Mouse (Mus musculus) heart, embryonic 12.5 days (tissue): ENCODE data around the gene Samsn1. TPM values are rescaled to one million over a fixed set of nuclear protein-coding genes. Genes with fewer than 3 reads are reported as not detected.
A peak's percentile ranks its signal among the peaks of the same experiment; 100 is the strongest.

Experiments used
- ATAC-seq: fragments of 200-750 bp; cut with Nextera tagmentation; 2 replicates; pipeline ENCODE4 v1.8.0; 2017; ENCODE audit warnings: moderate TSS enrichment, moderate library complexity; ENCODE audit not compliant: insufficient number of reproducible peaks, low FRiP score
- H3K27ac ChIP-seq: fragments of 300-500 bp; sonication (generic); 2 replicates; pipeline ENCODE4 v1.5.1; 2016; ENCODE audit warnings: mild to moderate bottlenecking, moderate library complexity; ENCODE audit not compliant: poor library complexity, severe bottlenecking
- H3K27me3 ChIP-seq: fragments of 300-500 bp; sonication (generic); replicated peaks from 2 replicates; pipeline ENCODE4 v1.6.1; 2016; ENCODE audit warnings: mild to moderate bottlenecking, moderate library complexity
- H3K36me3 ChIP-seq: fragments of 300-500 bp; sonication (generic); 2 replicates; pipeline ENCODE4 v1.6.1; 2016; ENCODE audit warnings: mild to moderate bottlenecking, moderate library complexity
- H3K4me1 ChIP-seq: fragments of 300-500 bp; sonication (generic); replicated peaks from 2 replicates; pipeline ENCODE4 v1.6.1; 2016; ENCODE audit warnings: mild to moderate bottlenecking
- H3K4me2 ChIP-seq: fragments of 300-500 bp; sonication (generic); 2 replicates; pipeline ENCODE4 v1.6.1; 2016; ENCODE audit warnings: mild to moderate bottlenecking, moderate library complexity
- H3K4me3 ChIP-seq: fragments of 300-500 bp; sonication (generic); 2 replicates; pipeline ENCODE4 v1.5.1; 2016; ENCODE audit warnings: mild to moderate bottlenecking
- H3K9ac ChIP-seq: fragments of 300-500 bp; sonication (generic); 2 replicates; pipeline ENCODE4 v1.6.1; 2016; ENCODE audit warnings: mild to moderate bottlenecking, moderate library complexity
- H3K9me3 ChIP-seq: fragments of 300-500 bp; sonication (generic); replicated peaks from 2 replicates; pipeline ENCODE4 v1.6.1; 2016; ENCODE audit warnings: mild to moderate bottlenecking, moderate library complexity
- WGBS: fragments of 180-500 bp; shearing (Covaris S2); methylation state at CpG from one replicate; pipeline ENCODE4 v1.1.7; 2016; 5-methylcytosine and 5-hydroxymethylcytosine counted together
- polyA plus RNA-seq: library from polyadenylated mRNA; unstranded; fragments of >200 nt; fragmentation: Nextera tagmentation; extraction: Ambion mirVana; gene quantifications from 2 replicates; pipeline ENCODE4 v1.2.1, GENCODE M21; 2016

Gene Samsn1
- polyA plus RNA-seq, 1 experiment from 2014 or later, result 1.4 TPM

- H3K9me3 ChIP-seq, result no peaks in the 10 kb centered on the region
- no peak overlapping the region for H3K4me3 ChIP-seq
- 75% methylated on average over 4 of the region's 4 CpGs for WGBS
- no peak overlapping the region for H3K27ac ChIP-seq
- no peaks in the 10 kb centered on the region for H3K36me3 ChIP-seq
- H3K9ac ChIP-seq, result no peak overlapping the region
- H3K4me1 ChIP-seq, result no peaks in the 10 kb centered on the region
- H3K27me3 ChIP-seq, result no peaks in the 10 kb centered on the region
- no peak overlapping the region for H3K4me2 ChIP-seq
- no peak for ATAC-seq
These were observed 91.9 kb downstream of the Samsn1 start for GRCm38 (mm10) chr16:75930222-75930553.

- H3K9me3 ChIP-seq, result no peaks in the 10 kb centered on the region
- H3K4me1 ChIP-seq, result no peaks in the 10 kb centered on the region
- no peak for ATAC-seq
- no peak overlapping the region for H3K27ac ChIP-seq
- no peaks in the 10 kb centered on the region for H3K27me3 ChIP-seq
- no peaks in the 10 kb centered on the region for H3K36me3 ChIP-seq
- no peak overlapping the region for H3K4me2 ChIP-seq
- no peak overlapping the region for H3K4me3 ChIP-seq
- H3K9ac ChIP-seq, result no peak overlapping the region
- 84% methylated on average over 11 of the region's 11 CpGs for WGBS
These were observed 92.4 kb downstream of the Samsn1 start for GRCm38 (mm10) chr16:75929536-75930221.

GRCm38 (mm10) chr16:75926511-75926910 lies 95.6 kb downstream of the Samsn1 start:
- Histone ChIP-seq H3K36me3 (no peaks in the 10 kb centered on the region), H3K4me2 (no peak overlapping the region), H3K4me1 (no peaks in the 10 kb centered on the region), H3K4me3 (no peak overlapping the region), H3K9ac (no peak overlapping the region), H3K27ac (no peak overlapping the region), H3K9me3 (no peaks in the 10 kb centered on the region), H3K27me3 (no peaks in the 10 kb centered on the region)
- WGBS, result 71% methylated on average over 2 of the region's 2 CpGs
- no peak for ATAC-seq

GRCm38 (mm10) chr16:75920870-75921269 lies 101.2 kb downstream of the Samsn1 start:
- no peak overlapping the region for H3K9ac ChIP-seq
- no peak overlapping the region for H3K4me3 ChIP-seq
- no peak for ATAC-seq
- no peaks in the 10 kb centered on the region for H3K36me3 ChIP-seq
- no peak overlapping the region for H3K27ac ChIP-seq
- no peak overlapping the region for H3K4me2 ChIP-seq
- 80% methylated on average over 4 of the region's 4 CpGs for WGBS
- H3K27me3 ChIP-seq, result no peaks in the 10 kb centered on the region
- H3K9me3 ChIP-seq, result no peaks in the 10 kb centered on the region
- no peaks in the 10 kb centered on the region for H3K4me1 ChIP-seq

- Histone ChIP-seq H3K4me3 (no peak overlapping the region), H3K27me3 (no peaks in the 10 kb centered on the region), H3K4me2 (no peak overlapping the region), H3K9me3 (no peaks in the 10 kb centered on the region), H3K27ac (no peak overlapping the region), H3K9ac (no peak overlapping the region), H3K4me1 (no peaks in the 10 kb centered on the region), H3K36me3 (no peaks in the 10 kb centered on the region)
- no peak for ATAC-seq
- WGBS, result 75% methylated on average over 4 of the region's 4 CpGs
These were observed 102.8 kb downstream of the Samsn1 start for GRCm38 (mm10) chr16:75919298-75919697.

GRCm38 (mm10) chr16:75917712-75918111 lies 104.4 kb downstream of the Samsn1 start:
- Histone ChIP-seq H3K27ac (no peak overlapping the region), H3K36me3 (no peaks in the 10 kb centered on the region), H3K27me3 (no peaks in the 10 kb centered on the region), H3K9ac (no peak overlapping the region), H3K4me3 (no peak overlapping the region), H3K4me2 (no peak overlapping the region), H3K9me3 (no peaks in the 10 kb centered on the region), H3K4me1 (no peaks in the 10 kb centered on the region)
- ATAC-seq, result no peak
- WGBS, result 38% methylated on average over 5 of the region's 5 CpGs

- no peaks in the 10 kb centered on the region for H3K36me3 ChIP-seq
- no peak for ATAC-seq
- WGBS, result 82% methylated on average over 5 of the region's 5 CpGs
- no peak overlapping the region for H3K27ac ChIP-seq
- H3K27me3 ChIP-seq, result no peaks in the 10 kb centered on the region
- H3K9me3 ChIP-seq, result no peaks in the 10 kb centered on the region
- H3K4me1 ChIP-seq, result no peaks in the 10 kb centered on the region
- no peak overlapping the region for H3K4me2 ChIP-seq
- H3K4me3 ChIP-seq, result no peak overlapping the region
- H3K9ac ChIP-seq, result no peak overlapping the region
These were observed 110.0 kb downstream of the Samsn1 start for GRCm38 (mm10) chr16:75912051-75912450.

- no peaks in the 10 kb centered on the region for H3K4me1 ChIP-seq
- no peak overlapping the region; the same call in 1 of the 2 replicates for H3K4me2 ChIP-seq
- no peak overlapping the region for H3K27ac ChIP-seq
- H3K36me3 ChIP-seq, result no peaks in the 10 kb centered on the region
- no peak overlapping the region for H3K9ac ChIP-seq
- no peaks in the 10 kb centered on the region for H3K27me3 ChIP-seq
- H3K4me3 ChIP-seq, result no peak overlapping the region
- ATAC-seq, result 0 out of 2 replicates have a peak, but pooled peaks have one; percentile 64
- no peaks in the 10 kb centered on the region for H3K9me3 ChIP-seq
- 59% methylated on average over 8 of the region's 8 CpGs for WGBS
These were observed 113.2 kb downstream of the Samsn1 start for GRCm38 (mm10) chr16:75908635-75909494.

GRCm38 (mm10) chr16:75906790-75907189 lies 115.3 kb downstream of the Samsn1 start:
- Histone ChIP-seq H3K9me3 (no peaks in the 10 kb centered on the region), H3K9ac (no peak overlapping the region), H3K4me2 (no peak overlapping the region), H3K4me3 (no peak overlapping the region), H3K27me3 (no peaks in the 10 kb centered on the region), H3K36me3 (no peaks in the 10 kb centered on the region), H3K27ac (no peak overlapping the region), H3K4me1 (no peaks in the 10 kb centered on the region)
- WGBS, result 61% methylated on average over 2 of the region's 2 CpGs
- ATAC-seq, result no peak

- ATAC-seq, result no peak
- no peaks in the 10 kb centered on the region for H3K36me3 ChIP-seq
- no peak overlapping the region for H3K9ac ChIP-seq
- WGBS, result 89% methylated on average over 1 of the region's 1 CpGs
- no peak overlapping the region for H3K4me3 ChIP-seq
- H3K9me3 ChIP-seq, result no peaks in the 10 kb centered on the region
- H3K4me2 ChIP-seq, result no peak overlapping the region
- no peak overlapping the region for H3K27ac ChIP-seq
- H3K4me1 ChIP-seq, result no peaks in the 10 kb centered on the region
- no peaks in the 10 kb centered on the region for H3K27me3 ChIP-seq
These were observed 115.8 kb downstream of the Samsn1 start for GRCm38 (mm10) chr16:75906260-75906659.

GRCm38 (mm10) chr16:75905324-75905723 lies 116.8 kb downstream of the Samsn1 start:
- no peak overlapping the region for H3K9ac ChIP-seq
- H3K27me3 ChIP-seq, result no peaks in the 10 kb centered on the region
- no peaks in the 10 kb centered on the region for H3K4me1 ChIP-seq
- no peak overlapping the region for H3K4me3 ChIP-seq
- no peak overlapping the region for H3K4me2 ChIP-seq
- H3K9me3 ChIP-seq, result no peaks in the 10 kb centered on the region
- 74% methylated on average over 1 of the region's 1 CpGs for WGBS
- ATAC-seq, result no peak
- H3K27ac ChIP-seq, result no peak overlapping the region
- H3K36me3 ChIP-seq, result no peaks in the 10 kb centered on the region
